Mouse (Mus musculus): ENCODE results near the gene Ppm1e. TPM values are rescaled to one million over a fixed set of nuclear protein-coding genes. Genes with fewer than 3 reads are reported as not detected.

Ppm1e gene
- 0.62 and 0.70 TPM in 2 replicates for polyA plus RNA-seq (2012; rRNA removed)

- Histone ChIP-seq H3K36me3 (ENCODE audit: control insufficient read depth, insufficient read depth, low read length) (no peaks in the 10 kb centered on the region), H3K27ac (ENCODE audit: insufficient read depth, low read depth, low read length) (no peak within 1 kb of the TSS), H3K4me1 (ENCODE audit: control insufficient read depth, insufficient read depth, low read length) (peaks cover 3% of the 10 kb centered on the region; the same call in 1 of the 2 replicates), H3K4me3 (ENCODE audit: insufficient read depth, low read depth, low read length) (peak within 1 kb of the TSS; percentile 92), H3K27me3 (replicated peaks; ENCODE audit: control insufficient read depth, insufficient read depth, low read length) (peaks cover 5% of the 10 kb centered on the region)
- TF ChIP-seq CTCF (conservative IDR thresholded peaks at IDR 0.05; ENCODE audit: insufficient read depth, insufficient read length, low read depth, low read length), result no peak
- TF ChIP-seq POLR2A (IDR thresholded peaks at IDR 0.05; ENCODE audit: low read depth, low read length), result no peak
- WGBS, result under 1% methylated on average over 98 of the region's 104 CpGs
- peak; percentile 66 for DNase-seq
Measured at GRCm38 (mm10) chr11:87358331-87359261, at the start of gene Ppm1e. Gene Ppm1e (minus strand): TSS chr11:87359023.

DNA sequence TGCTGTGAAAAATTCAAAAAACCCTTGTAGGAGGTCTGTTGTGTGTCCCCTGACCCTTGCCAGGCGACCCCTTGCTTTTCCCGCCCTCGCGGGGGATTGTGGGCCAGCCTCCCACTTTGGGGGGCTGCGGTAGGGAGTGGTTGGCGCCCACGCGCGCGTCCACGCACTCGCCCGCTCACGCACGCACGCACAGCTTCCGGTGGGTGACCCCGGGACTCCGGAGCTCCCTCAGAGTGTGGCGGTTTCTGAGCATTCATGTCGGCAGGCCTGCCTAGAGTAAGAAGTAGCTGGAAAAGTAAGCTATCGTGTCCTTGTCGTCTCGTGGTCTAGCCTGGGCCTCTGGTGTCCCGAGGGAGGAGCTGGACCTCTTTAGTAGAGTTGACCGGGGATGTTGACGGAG, 46.1 kb upstream of the Ppm1e start, which contains the start of the genes Rad51c and Tex14:
Rad51c (minus strand) TSS at position 79 of the 400 bp plus-strand sequence.
Tex14 (plus strand) TSS at position 190 of the 400 bp plus-strand sequence.
- no peaks in the 10 kb centered on the region for H3K36me3 ChIP-seq (ENCODE audit: control insufficient read depth, insufficient read depth, low read length)
- H3K4me3 ChIP-seq (ENCODE audit: insufficient read depth, low read depth, low read length), result peak within 1 kb of the TSS; percentile 65
- no peaks in the 10 kb centered on the region; the same call in 1 of the 2 replicates for H3K4me1 ChIP-seq (ENCODE audit: control insufficient read depth, insufficient read depth, low read length)
- TF ChIP-seq CTCF (conservative IDR thresholded peaks at IDR 0.05; ENCODE audit: insufficient read depth, insufficient read length, low read depth, low read length), result no peak
- H3K27me3 ChIP-seq (replicated peaks; ENCODE audit: control insufficient read depth, insufficient read depth, low read length), result no peaks in the 10 kb centered on the region
- WGBS, result 82% methylated on average over 27 of the region's 27 CpGs
- no peak for DNase-seq
- peak within 1 kb of the TSS; percentile 44 for H3K27ac ChIP-seq (ENCODE audit: insufficient read depth, low read depth, low read length)

- peak overlapping the region; percentile 44 for H3K27ac ChIP-seq (ENCODE audit: insufficient read depth, low read depth, low read length)
- WGBS, result 1% methylated on average over 58 of the region's 58 CpGs
- H3K36me3 ChIP-seq (ENCODE audit: control insufficient read depth, insufficient read depth, low read length), result no peaks in the 10 kb centered on the region
- no peak for TF ChIP-seq CTCF (conservative IDR thresholded peaks at IDR 0.05; ENCODE audit: insufficient read depth, insufficient read length, low read depth, low read length)
- peak; percentile 46 for TF ChIP-seq POLR2A (IDR thresholded peaks at IDR 0.05; ENCODE audit: low read depth, low read length)
- no peaks in the 10 kb centered on the region for H3K27me3 ChIP-seq (replicated peaks; ENCODE audit: control insufficient read depth, insufficient read depth, low read length)
- peak overlapping the region; percentile 65 for H3K4me3 ChIP-seq (ENCODE audit: insufficient read depth, low read depth, low read length)
- peak; percentile 97 for DNase-seq
- no peaks in the 10 kb centered on the region; the same call in 1 of the 2 replicates for H3K4me1 ChIP-seq (ENCODE audit: control insufficient read depth, insufficient read depth, low read length)
Measured at GRCm38 (mm10) chr11:87404111-87404853, 45.5 kb upstream of the Ppm1e start.

DNA sequence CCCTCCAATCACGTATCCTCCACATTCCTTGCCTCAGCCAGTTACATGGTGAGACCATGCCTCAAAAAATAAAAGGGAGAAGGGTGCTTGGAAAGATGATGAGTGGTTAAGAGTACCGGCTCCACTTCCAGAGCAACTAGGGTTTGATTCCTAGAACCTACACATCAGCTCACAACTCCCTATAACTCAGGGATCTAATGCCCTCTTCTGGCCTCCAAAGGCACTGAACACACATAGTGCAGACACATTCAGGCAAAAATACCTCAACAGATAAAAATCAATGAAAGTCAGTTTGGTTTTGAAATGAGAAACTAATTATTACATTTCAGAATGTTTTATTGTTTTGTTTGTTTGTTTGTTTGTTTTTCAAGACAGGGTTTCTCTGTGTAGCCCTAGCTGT, 39.6 kb upstream of the Ppm1e start:
- H3K36me3 ChIP-seq (ENCODE audit: control insufficient read depth, insufficient read depth, low read length), result no peaks in the 10 kb centered on the region
- H3K27ac ChIP-seq (ENCODE audit: insufficient read depth, low read depth, low read length), result no peak overlapping the region
- no peak for DNase-seq
- H3K4me3 ChIP-seq (ENCODE audit: insufficient read depth, low read depth, low read length), result no peak overlapping the region
- TF ChIP-seq POLR2A (IDR thresholded peaks at IDR 0.05; ENCODE audit: low read depth, low read length) (no peak), CTCF (conservative IDR thresholded peaks at IDR 0.05; ENCODE audit: insufficient read depth, insufficient read length, low read depth, low read length) (no peak)
- 98% methylated on average over 2 of the region's 2 CpGs for WGBS
- H3K27me3 ChIP-seq (replicated peaks; ENCODE audit: control insufficient read depth, insufficient read depth, low read length), result no peaks in the 10 kb centered on the region
- H3K4me1 ChIP-seq (ENCODE audit: control insufficient read depth, insufficient read depth, low read length), result no peaks in the 10 kb centered on the region

- no peak for TF ChIP-seq POLR2A (IDR thresholded peaks at IDR 0.05; ENCODE audit: low read depth, low read length)
- TF ChIP-seq CTCF (conservative IDR thresholded peaks at IDR 0.05; ENCODE audit: insufficient read depth, insufficient read length, low read depth, low read length), result peak; percentile 56
- H3K36me3 ChIP-seq (ENCODE audit: control insufficient read depth, insufficient read depth, low read length), result no peaks in the 10 kb centered on the region
- H3K27ac ChIP-seq (ENCODE audit: insufficient read depth, low read depth, low read length), result no peak overlapping the region
- DNase-seq, result peak; percentile 38
- H3K4me3 ChIP-seq (ENCODE audit: insufficient read depth, low read depth, low read length), result no peak overlapping the region
- no peaks in the 10 kb centered on the region for H3K27me3 ChIP-seq (replicated peaks; ENCODE audit: control insufficient read depth, insufficient read depth, low read length)
- 17% methylated on average over 1 of the region's 1 CpGs for WGBS
- H3K4me1 ChIP-seq (ENCODE audit: control insufficient read depth, insufficient read depth, low read length), result no peaks in the 10 kb centered on the region
Measured at GRCm38 (mm10) chr11:87393855-87394254, 35.0 kb upstream of the Ppm1e start.

GRCm38 (mm10) chr11:87385676-87386075, 26.9 kb upstream of the Ppm1e start:
- DNase-seq, result no peak
- Histone ChIP-seq H3K4me1 (ENCODE audit: control insufficient read depth, insufficient read depth, low read length) (no peaks in the 10 kb centered on the region), H3K27ac (ENCODE audit: insufficient read depth, low read depth, low read length) (no peak overlapping the region), H3K4me3 (ENCODE audit: insufficient read depth, low read depth, low read length) (no peak overlapping the region), H3K36me3 (ENCODE audit: control insufficient read depth, insufficient read depth, low read length) (no peaks in the 10 kb centered on the region), H3K27me3 (replicated peaks; ENCODE audit: control insufficient read depth, insufficient read depth, low read length) (no peaks in the 10 kb centered on the region)
- 97% methylated on average over 1 of the region's 1 CpGs for WGBS
- TF ChIP-seq POLR2A (IDR thresholded peaks at IDR 0.05; ENCODE audit: low read depth, low read length), result no peak
- no peak for TF ChIP-seq CTCF (conservative IDR thresholded peaks at IDR 0.05; ENCODE audit: insufficient read depth, insufficient read length, low read depth, low read length)
